Mouse (Mus musculus) heart, embryonic 15.5 days (tissue): Measurements from ENCODE around the gene Ror1. TPM values are rescaled to one million over a fixed set of nuclear protein-coding genes. Genes with fewer than 3 reads are reported as not detected.

Source experiments
- ATAC-seq: fragments of 200-750 bp; cut with Nextera tagmentation; replicated peaks from 2 replicates; pipeline ENCODE4 v1.8.0; 2017; ENCODE audit warnings: low read depth, moderate TSS enrichment; ENCODE audit not compliant: insufficient number of reproducible peaks, insufficient read depth, low FRiP score
- H3K27ac ChIP-seq: fragments of 300-500 bp; sonication (generic); 2 replicates; pipeline ENCODE4 v1.5.1; 2015; ENCODE audit warnings: mild to moderate bottlenecking, inconsistent platforms
- H3K27me3 ChIP-seq: fragments of 300-500 bp; sonication (generic); 2 replicates; pipeline ENCODE4 v1.6.1; 2015; ENCODE audit warnings: inconsistent platforms
- H3K36me3 ChIP-seq: fragments of 300-500 bp; sonication (generic); 2 replicates; pipeline ENCODE4 v1.6.1; 2015; ENCODE audit warnings: mild to moderate bottlenecking, inconsistent platforms
- H3K4me1 ChIP-seq: fragments of 300-500 bp; sonication (generic); replicated peaks from 2 replicates; pipeline ENCODE4 v1.6.1; 2015; ENCODE audit warnings: inconsistent platforms
- H3K4me2 ChIP-seq: fragments of 300-500 bp; sonication (generic); 2 replicates; pipeline ENCODE4 v1.6.1; 2015; ENCODE audit warnings: inconsistent platforms, mild to moderate bottlenecking, moderate library complexity
- H3K4me3 ChIP-seq: fragments of 300-500 bp; sonication (generic); 2 replicates; pipeline ENCODE4 v1.5.1; 2015; ENCODE audit warnings: mild to moderate bottlenecking, inconsistent platforms
- H3K9ac ChIP-seq: fragments of 300-500 bp; sonication (generic); 2 replicates; pipeline ENCODE4 v1.6.1; 2015; ENCODE audit warnings: mild to moderate bottlenecking, inconsistent platforms
- H3K9me3 ChIP-seq: fragments of 300-500 bp; sonication (generic); replicated peaks from 2 replicates; pipeline ENCODE4 v1.6.1; 2016; ENCODE audit warnings: inconsistent platforms
- WGBS: fragments of 180-500 bp; shearing (Covaris S2); methylation state at CpG from one replicate; pipeline ENCODE4 v1.1.7; 2015; ENCODE audit warnings: mixed read lengths; 5-methylcytosine and 5-hydroxymethylcytosine counted together
- polyA plus RNA-seq: library from polyadenylated mRNA; unstranded; fragments of >200 nt; fragmentation: Nextera tagmentation; extraction: Ambion mirVana; gene quantifications from 2 replicates; pipeline ENCODE4 v1.2.1, GENCODE M21; 2015

The Ror1 gene
- polyA plus RNA-seq, 1 experiment from 2014 or later, result 12.9 TPM

DNA sequence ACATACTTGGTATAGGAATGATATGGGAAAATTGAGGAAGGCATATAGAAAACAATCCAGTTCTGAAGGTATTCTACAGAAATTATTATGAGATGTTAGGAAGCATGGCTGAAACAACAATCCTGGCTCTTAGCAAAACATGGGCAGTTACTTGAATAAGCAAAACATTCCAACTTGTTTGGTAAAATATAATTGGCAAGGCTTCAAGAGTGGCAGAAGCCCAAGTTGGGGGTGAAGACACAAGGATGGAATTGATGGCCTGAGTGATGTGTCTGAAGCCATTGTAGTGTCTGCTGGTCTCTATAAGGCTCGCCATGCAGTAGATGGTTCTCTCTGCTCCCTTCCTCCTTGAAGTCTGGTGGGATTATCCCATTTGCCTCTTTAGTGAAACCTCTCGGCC, 35.9 kb downstream of the Ror1 start:
- no peak overlapping the region for H3K4me3 ChIP-seq
- WGBS, result 86% methylated on average over 2 of the region's 2 CpGs

DNA sequence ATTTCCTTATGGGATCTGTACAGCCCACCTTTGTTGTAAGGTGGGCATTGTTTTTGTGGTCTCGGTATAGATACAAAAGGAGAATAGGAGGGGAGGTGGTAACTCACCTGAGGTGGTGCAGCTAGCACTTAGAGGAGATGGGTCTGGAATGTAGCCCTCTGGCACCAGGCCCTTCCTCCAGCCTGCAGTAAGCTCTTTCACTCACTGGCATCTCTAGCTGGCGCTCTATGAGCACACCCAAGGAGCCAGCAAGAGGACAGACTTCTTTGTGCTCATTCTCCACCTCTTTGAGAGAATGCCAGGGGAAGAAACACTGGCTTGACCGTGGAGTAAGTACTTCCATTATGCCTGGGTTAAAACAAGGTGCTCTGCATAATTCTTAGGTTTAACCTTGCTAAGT, 36.7 kb downstream of the Ror1 start:
- no peak for ATAC-seq
- Histone ChIP-seq H3K4me1 (peaks cover 37% of the 10 kb centered on the region), H3K9ac (no peak overlapping the region), H3K36me3 (no peaks in the 10 kb centered on the region), H3K4me2 (no peak overlapping the region), H3K27ac (no peak overlapping the region), H3K4me3 (no peak overlapping the region), H3K27me3 (no peaks in the 10 kb centered on the region), H3K9me3 (no peaks in the 10 kb centered on the region)
- WGBS, result 81% methylated on average over 3 of the region's 3 CpGs

More for the DNA sequence above, 35.9 kb downstream of the Ror1 start:
- H3K27me3 ChIP-seq, result no peaks in the 10 kb centered on the region
- H3K9ac ChIP-seq, result no peak overlapping the region
- H3K4me2 ChIP-seq, result no peak overlapping the region
- H3K9me3 ChIP-seq, result no peaks in the 10 kb centered on the region
- H3K36me3 ChIP-seq, result no peaks in the 10 kb centered on the region
- ATAC-seq, result no peak
- H3K4me1 ChIP-seq, result peaks cover 37% of the 10 kb centered on the region
- H3K27ac ChIP-seq, result no peak overlapping the region

DNA sequence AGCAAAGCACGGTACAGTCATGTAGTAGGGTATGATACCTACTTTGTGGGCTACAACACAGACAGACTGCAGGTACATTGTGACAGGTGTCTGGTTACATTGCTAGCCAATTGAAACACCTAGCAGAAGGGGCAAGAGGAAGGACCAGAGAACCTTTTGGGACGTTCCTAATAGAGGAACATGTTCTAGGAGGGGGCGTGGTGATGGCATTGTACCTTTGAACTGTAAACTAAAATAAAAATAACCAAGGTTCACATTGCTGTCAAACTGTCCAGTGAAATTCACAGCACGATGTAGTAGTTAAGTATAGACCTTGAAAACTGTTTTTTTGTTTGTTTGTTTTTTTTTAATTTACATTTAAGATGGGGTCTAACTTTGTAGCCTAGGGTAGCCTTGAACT, 40.5 kb downstream of the Ror1 start:
- Histone ChIP-seq H3K27ac (no peak overlapping the region), H3K9me3 (no peaks in the 10 kb centered on the region), H3K36me3 (no peaks in the 10 kb centered on the region), H3K4me3 (no peak overlapping the region), H3K4me1 (peaks cover 20% of the 10 kb centered on the region), H3K27me3 (no peaks in the 10 kb centered on the region), H3K4me2 (no peak overlapping the region), H3K9ac (no peak overlapping the region)
- ATAC-seq, result no peak
- 66% methylated on average over 4 of the region's 4 CpGs for WGBS

DNA sequence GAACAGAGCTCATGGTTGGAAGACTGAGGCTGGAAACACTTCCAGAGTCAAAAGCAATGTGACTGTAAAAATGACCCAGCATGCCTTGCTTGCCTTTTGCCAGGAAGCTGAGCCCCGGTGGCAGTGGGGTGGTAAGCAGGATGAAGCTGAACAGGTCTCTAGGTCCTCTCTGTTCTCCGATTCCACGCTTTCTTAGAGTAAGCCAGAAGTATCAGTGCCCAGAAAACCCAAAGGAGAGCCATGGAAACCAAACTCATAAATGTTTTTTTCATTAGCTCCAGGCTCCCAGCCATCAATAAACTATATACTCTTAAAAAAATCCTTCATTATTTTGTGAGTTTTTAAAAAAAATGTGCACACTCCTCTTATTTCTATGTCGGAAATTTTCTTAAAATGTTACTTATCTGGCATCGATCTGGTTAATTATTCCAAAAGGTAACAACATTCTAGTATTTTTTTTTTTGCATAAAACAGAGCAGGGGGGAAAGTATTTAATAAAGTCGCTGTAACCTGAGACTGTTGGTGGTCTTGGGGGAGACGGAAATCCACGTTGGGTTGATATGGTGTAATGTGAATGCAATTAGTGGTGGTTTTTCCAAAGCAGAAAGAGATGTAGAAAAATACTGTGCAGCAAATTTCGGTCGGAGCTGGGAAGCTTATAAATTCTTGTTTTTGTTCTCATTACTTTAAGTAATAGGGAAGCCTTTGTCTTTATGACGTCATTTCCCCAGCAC, 41.7 kb downstream of the Ror1 start:
- no peaks in the 10 kb centered on the region for H3K36me3 ChIP-seq
- H3K9me3 ChIP-seq, result no peaks in the 10 kb centered on the region
- WGBS, result 86% methylated on average over 11 of the region's 11 CpGs
- no peak overlapping the region for H3K9ac ChIP-seq
- H3K4me3 ChIP-seq, result no peak overlapping the region
- peaks cover 28% of the 10 kb centered on the region for H3K4me1 ChIP-seq
- H3K4me2 ChIP-seq, result no peak overlapping the region
- no peak overlapping the region for H3K27ac ChIP-seq
- no peaks in the 10 kb centered on the region for H3K27me3 ChIP-seq
- no peak for ATAC-seq

DNA sequence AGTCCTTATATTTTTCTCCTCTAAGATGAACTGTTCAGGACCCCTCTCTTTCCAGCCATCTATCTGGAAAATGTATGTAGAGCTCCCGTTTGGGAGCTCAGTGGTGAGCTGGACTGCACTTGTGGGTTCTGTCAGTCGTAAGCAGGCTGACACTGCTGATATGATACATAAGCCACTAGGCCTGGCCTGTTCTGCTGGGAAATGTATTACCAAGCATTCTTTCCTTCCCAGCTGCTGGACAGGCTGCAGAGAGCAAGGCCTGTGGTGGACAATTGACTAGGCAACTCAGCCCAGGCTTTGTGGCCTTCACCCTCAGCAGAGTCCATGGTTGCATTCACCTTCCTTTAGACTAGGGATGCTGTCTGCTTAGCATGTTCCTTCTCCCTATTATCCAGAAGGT, 46.0 kb downstream of the Ror1 start:
- Histone ChIP-seq H3K27ac (no peak overlapping the region), H3K9me3 (no peaks in the 10 kb centered on the region), H3K4me2 (no peak overlapping the region), H3K36me3 (no peaks in the 10 kb centered on the region), H3K27me3 (no peaks in the 10 kb centered on the region), H3K4me1 (peaks cover 20% of the 10 kb centered on the region), H3K9ac (no peak overlapping the region), H3K4me3 (no peak overlapping the region)
- 17% methylated on average over 2 of the region's 2 CpGs for WGBS
- ATAC-seq, result 0 out of 2 replicates have a peak, but pooled peaks have one; percentile 50

DNA sequence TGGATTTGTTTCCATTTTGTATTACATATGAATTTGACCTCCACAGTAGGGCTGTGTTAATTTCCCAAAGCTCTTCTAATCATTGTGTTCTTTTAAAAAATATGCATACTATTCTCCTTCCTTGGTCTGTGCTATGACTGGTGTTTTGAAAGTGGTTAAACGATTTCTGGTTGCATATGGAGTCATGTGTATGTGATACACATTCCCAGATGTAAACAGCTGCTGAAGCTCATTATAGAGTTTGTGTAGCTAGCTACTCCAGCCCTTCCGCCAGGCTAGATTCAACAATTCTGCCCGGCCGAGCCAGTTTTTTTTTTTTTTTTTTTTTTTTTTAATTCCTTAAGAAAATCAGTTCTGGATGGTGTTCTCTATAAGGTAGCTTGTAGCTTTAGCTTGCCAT, 49.2 kb downstream of the Ror1 start:
- H3K27me3 ChIP-seq, result no peaks in the 10 kb centered on the region
- ATAC-seq, result no peak
- H3K27ac ChIP-seq, result no peak overlapping the region
- WGBS, result 85% methylated on average over 4 of the region's 4 CpGs
- no peak overlapping the region for H3K4me3 ChIP-seq
- no peaks in the 10 kb centered on the region for H3K36me3 ChIP-seq
- H3K4me2 ChIP-seq, result no peak overlapping the region
- no peaks in the 10 kb centered on the region for H3K9me3 ChIP-seq
- peaks cover 17% of the 10 kb centered on the region for H3K4me1 ChIP-seq
- no peak overlapping the region for H3K9ac ChIP-seq

DNA sequence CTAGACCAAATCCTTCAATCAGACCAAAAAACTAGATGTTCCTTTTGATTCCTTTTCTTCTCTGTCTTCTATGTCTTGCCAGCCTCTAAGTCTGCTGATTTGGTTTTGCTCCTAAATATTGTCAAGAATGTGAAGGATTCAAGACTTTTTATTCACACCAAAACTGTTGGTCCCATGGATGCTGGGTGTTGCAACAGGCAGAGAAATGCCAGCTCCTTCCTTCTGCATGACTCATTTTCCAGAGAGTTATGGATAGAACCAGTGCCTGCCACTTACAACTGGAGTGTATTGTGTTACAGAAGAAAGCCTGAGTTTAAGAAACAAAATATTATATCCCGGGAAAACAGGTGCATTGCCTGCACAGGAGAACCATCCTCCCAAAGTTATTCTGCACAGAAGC, 55.2 kb downstream of the Ror1 start:
- Histone ChIP-seq H3K4me2 (no peak overlapping the region), H3K9me3 (no peaks in the 10 kb centered on the region), H3K27ac (no peak overlapping the region), H3K27me3 (no peaks in the 10 kb centered on the region), H3K4me3 (no peak overlapping the region), H3K4me1 (peaks cover 8% of the 10 kb centered on the region), H3K36me3 (no peaks in the 10 kb centered on the region), H3K9ac (no peak overlapping the region)
- WGBS, result 90% methylated on average over 1 of the region's 1 CpGs
- ATAC-seq, result no peak

DNA sequence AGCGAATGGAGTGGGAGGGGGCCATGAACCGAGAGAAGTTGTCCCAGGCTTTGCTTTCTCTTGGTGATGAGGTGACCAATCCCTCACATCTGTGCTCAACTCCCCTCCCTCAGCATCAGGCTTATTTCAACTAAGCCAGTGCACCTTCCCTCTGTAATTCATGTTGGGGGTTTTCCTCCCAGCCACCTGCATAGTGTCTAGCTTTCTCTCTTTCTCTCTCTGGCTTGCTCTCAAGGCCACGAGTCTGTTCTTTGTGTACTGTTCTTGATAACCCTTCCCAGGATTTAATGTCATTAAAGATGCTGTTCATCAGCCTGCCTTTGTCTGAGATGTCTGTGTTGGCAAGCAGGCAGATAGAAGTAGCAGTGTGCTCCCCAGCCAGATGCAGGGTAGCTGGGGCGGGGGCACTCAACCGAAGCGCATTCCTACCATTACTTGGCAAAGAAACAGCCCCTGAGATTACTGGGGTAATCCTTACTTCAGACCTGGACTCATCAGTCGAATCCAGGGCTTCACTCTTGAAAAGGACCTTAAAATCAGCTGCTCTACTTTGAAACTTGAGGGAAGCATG, 59.1 kb downstream of the Ror1 start:
- H3K9me3 ChIP-seq, result no peaks in the 10 kb centered on the region
- no peaks in the 10 kb centered on the region for H3K27me3 ChIP-seq
- no peak overlapping the region for H3K9ac ChIP-seq
- ATAC-seq, result 0 out of 2 replicates have a peak, but pooled peaks have one; percentile 7
- no peak overlapping the region for H3K27ac ChIP-seq
- WGBS, result 49% methylated on average over 7 of the region's 7 CpGs
- H3K36me3 ChIP-seq, result no peaks in the 10 kb centered on the region
- H3K4me3 ChIP-seq, result no peak overlapping the region
- H3K4me1 ChIP-seq, result peaks cover 8% of the 10 kb centered on the region
- no peak overlapping the region for H3K4me2 ChIP-seq

DNA sequence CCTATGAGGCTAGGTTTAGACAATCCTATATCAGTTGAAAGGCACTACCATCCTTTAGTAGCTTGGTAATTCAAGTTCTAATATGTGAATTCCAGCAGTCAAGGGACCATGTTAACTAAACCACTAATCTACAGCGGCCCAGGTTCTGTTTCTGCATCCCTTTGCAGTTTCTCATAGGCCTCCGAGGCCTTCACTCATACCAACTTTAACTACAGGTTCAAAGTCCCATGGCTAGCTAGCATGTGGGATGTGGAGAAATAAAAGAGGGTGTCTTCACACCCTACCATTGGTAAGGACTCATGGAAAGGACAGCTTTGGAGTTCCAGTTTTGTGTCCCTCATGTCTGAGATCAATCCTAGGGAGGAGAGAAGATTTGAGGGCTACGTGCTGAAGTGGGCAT, 60.1 kb downstream of the Ror1 start:
- no peaks in the 10 kb centered on the region for H3K27me3 ChIP-seq
- ATAC-seq, result no peak
- no peak overlapping the region for H3K4me3 ChIP-seq
- no peak overlapping the region for H3K4me2 ChIP-seq
- WGBS, result 93% methylated on average over 3 of the region's 3 CpGs
- H3K27ac ChIP-seq, result no peak overlapping the region
- H3K9ac ChIP-seq, result no peak overlapping the region
- no peaks in the 10 kb centered on the region for H3K36me3 ChIP-seq
- H3K9me3 ChIP-seq, result no peaks in the 10 kb centered on the region
- H3K4me1 ChIP-seq, result peaks cover 11% of the 10 kb centered on the region

DNA sequence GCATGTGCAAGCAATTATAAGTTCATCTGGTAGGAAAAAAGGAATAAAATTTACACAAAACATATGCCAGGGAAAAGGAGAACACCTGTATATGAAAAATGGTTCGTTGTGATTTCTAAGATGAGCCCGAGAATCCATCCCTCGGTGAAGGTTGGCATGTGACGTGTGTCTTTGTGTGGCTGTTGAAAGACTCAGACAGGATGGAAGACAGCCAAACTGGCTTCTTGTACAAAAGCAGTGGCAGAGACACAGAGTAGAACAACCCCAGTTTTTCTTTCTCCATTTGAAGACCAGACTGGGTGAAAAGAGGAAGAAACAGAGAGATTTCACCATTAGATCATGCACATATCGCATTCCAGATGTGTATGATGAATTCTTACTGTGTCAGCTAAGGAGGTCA, 62.8 kb downstream of the Ror1 start:
- Histone ChIP-seq H3K27me3 (no peaks in the 10 kb centered on the region), H3K36me3 (no peaks in the 10 kb centered on the region), H3K4me2 (no peak overlapping the region), H3K9me3 (no peaks in the 10 kb centered on the region), H3K4me3 (no peak overlapping the region), H3K4me1 (peaks cover 28% of the 10 kb centered on the region), H3K9ac (no peak overlapping the region), H3K27ac (no peak overlapping the region)
- no peak for ATAC-seq
- 65% methylated on average over 5 of the region's 5 CpGs for WGBS

DNA sequence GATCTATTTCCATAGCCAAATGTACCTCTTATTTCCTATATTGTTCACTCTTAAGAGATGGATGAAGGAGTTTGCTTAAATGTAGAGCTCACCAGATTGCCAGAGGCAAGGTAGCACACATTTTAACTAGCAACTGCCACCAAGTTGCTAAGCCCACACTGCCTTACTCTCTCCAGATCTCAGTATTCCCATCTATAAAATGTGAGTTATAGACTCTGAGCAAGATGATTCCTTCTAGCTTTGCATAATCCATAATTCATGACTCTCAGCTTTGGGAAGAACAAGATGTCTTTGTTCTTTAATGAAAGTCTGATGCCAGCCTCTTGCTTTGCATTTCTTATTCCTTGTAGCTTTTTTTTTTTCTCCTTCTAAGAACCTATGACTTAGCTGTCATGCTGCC, 64.6 kb downstream of the Ror1 start:
- H3K4me2 ChIP-seq, result no peak overlapping the region
- ATAC-seq, result no peak
- no peak overlapping the region for H3K4me3 ChIP-seq

DNA sequence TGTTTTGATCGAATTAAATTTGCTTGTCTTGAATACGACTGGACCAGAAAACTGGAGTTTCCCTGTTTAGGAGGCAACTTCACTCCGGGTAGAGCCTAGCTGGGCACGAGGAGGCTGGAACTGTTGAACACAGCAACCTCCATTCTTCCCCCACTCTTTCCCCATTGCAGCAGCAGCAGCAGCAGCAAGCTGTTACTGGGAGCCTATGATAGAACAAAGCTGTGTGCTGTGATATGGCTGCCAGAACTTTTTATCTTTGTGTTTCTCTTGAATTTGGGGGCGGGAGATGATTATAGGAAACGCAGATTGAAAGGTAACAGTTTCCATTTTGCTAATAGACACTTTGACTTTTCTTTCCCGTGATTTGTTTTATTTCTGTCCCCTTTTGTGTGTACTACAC, 70.2 kb downstream of the Ror1 start:
- WGBS, result 68% methylated on average over 7 of the region's 7 CpGs
- Histone ChIP-seq H3K4me1 (peaks cover 60% of the 10 kb centered on the region), H3K9me3 (no peaks in the 10 kb centered on the region), H3K27ac (peak overlapping the region; percentile 38), H3K4me3 (no peak overlapping the region), H3K9ac (no peak overlapping the region), H3K4me2 (no peak overlapping the region), H3K36me3 (no peaks in the 10 kb centered on the region), H3K27me3 (no peaks in the 10 kb centered on the region)
- ATAC-seq, result no peak

More for the DNA sequence above, 64.6 kb downstream of the Ror1 start:
- Histone ChIP-seq H3K9ac (no peak overlapping the region), H3K4me1 (peaks cover 36% of the 10 kb centered on the region), H3K27ac (no peak overlapping the region), H3K36me3 (no peaks in the 10 kb centered on the region), H3K27me3 (no peaks in the 10 kb centered on the region), H3K9me3 (no peaks in the 10 kb centered on the region)
